Mouse (Mus musculus) 3134 (cell line): Measurements from ENCODE around the gene Ncor2.
A peak's percentile ranks its signal among the peaks of the same experiment; 100 is the strongest.

Source experiments
- DNase-seq: peaks from one replicate; pipeline ENCODE4 v3.0.0-alpha.2; 2011; ENCODE audit warnings: low spot score; ENCODE audit not compliant: insufficient read length; ENCODE audit errors: extremely low read depth

The Ncor2 gene

GRCm38 (mm10) chr5:125041578-125041977 is 137.4 kb downstream of the Ncor2 start:
- DNase-seq, result no peak

GRCm38 (mm10) chr5:125040128-125040584 is 138.9 kb downstream of the Ncor2 start:
- DNase-seq, result peak; percentile 95

DNA sequence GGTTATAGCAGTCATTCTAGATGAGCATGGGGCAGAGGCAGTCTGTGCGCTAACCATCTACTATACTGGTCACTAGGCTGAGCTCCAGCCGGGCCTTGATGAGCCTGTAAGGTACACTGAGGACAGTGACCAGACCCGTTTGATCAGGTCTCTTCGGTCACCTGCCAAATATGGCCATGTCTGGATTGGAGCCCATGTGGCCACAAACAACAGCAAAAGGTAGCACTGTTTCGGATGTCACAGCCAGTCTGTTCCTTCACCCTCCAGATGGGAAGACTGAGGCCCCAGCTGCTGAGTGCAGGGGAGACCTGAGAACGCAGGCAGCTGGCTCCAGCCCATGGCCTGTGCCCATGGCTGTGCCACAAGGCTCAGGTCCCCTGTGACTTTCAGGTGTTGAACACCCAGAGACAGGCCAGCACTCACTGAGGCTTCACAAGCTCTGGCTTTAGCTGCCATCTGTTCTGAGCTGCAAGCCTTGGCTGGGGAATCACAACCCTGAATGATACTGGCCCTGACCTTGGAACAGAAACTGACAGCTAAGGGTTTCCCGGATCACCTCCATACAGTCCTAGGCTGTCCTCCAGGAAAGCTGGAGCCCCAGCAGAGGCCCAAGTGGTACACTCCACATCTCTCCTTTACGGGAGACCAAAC is 139.5 kb downstream of the Ncor2 start:
- no peak for DNase-seq

DNA sequence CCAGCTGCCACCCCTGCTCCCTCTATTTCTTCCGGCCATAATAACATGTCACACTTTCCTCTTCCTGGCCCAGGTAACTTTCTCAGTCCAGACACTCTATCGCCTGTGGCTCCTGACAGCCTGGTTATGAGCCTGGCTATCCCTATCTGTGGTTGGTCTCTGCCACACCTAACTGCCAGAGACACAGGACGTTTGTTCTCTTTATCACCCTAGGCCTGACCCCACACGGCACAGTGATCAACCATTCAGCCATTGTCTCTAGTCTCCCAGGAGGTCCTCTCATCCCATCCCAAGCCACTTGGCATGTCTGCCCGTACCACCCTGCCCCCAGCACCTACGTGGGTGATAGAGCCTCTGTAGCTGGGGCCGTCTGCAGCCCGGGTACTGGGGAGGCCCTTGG is 142.5 kb downstream of the Ncor2 start:
- no peak for DNase-seq

- no peak for DNase-seq
These were observed 150.1 kb downstream of the Ncor2 start for GRCm38 (mm10) chr5:125028911-125029310.

DNA sequence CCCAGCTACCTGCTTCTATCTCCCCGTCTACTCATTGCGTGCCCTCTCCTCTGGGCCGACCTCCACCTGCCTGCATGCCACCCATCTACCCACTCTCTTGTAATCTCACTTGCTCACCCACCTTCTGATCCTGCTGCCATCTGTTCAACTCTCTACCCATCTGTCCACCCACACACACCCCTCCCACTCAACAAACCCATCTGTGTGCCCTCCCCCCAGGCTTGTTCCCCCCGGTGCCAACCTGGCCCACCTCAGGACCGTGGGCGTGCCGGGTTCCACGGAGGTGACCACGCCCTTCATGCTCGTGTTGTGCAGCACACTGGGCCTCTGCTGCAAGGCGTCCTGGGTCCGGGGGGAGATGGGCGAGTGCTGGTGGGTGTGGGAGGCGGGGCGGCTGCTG is 150.6 kb downstream of the Ncor2 start:
- no peak for DNase-seq

DNA sequence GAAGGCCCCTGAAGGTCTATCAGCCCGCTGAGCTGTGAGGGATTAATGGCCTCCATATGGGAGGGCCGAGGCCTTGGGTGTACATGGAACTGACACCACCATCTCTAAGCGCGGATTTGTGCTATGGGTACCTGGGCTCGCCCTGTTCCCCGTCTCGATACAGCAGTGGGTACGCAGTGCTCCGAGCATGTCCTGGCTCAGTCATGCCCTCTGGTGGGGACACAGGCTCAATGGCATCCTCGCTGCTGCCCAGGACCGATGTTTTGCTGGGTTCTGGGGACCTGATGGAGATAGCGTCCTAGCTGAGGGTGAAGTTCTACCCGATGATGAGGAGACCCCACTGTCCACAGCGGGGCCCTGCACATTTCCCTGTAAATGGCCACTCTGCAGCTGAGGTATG is 155.0 kb downstream of the Ncor2 start:
- DNase-seq, result no peak

GRCm38 (mm10) chr5:125021298-125021697 is 157.7 kb downstream of the Ncor2 start:
- DNase-seq, result peak; percentile 79

GRCm38 (mm10) chr5:125019099-125019498 is 159.9 kb downstream of the Ncor2 start:
- no peak for DNase-seq

- DNase-seq, result no peak
These were observed 161.7 kb downstream of the Ncor2 start for GRCm38 (mm10) chr5:125017332-125017731.

GRCm38 (mm10) chr5:125016421-125017242 is 162.4 kb downstream of the Ncor2 start:
- DNase-seq, result no peak

DNA sequence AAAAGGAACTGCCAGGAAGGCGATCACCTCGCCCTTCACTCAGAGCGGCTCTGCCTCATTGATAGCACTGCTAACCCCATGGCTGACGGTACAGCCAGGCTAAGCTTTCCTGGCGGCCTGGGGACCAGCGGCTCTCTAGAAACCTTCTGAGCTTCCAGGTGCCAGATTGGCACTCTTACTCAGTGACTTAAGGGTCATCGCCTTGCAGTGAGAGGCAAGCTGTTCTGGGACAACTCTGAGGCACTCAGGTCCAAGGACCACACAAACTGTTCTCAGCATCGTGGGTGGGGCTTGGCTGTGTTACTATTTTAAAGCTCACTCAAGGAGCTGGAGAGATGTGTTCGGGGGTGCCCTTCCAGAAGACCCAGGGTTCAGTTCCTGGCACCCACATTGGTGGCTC is 163.4 kb downstream of the Ncor2 start:
- DNase-seq, result no peak

- no peak for DNase-seq
These were observed 164.0 kb downstream of the Ncor2 start for GRCm38 (mm10) chr5:125015066-125015465.

DNA sequence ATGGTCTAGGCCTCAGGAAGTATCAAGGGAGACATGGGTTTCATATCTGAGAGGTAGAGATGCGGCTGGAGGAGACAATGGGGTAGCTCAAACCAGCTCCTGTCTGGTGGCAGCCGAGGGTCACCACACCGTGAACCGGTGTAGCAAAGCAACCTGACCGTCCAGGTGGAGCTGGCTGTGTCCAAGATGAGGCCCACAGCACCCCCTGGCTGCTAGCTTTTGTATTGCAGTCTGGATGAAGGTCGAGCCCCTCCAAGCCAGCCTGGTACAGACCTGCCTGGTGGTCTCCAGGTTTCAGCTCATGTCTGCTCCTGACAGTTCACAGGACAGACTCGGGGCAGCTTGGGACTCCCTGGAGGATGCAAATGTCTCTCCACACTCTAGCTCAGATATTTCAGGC is 164.5 kb downstream of the Ncor2 start:
- DNase-seq, result no peak

- DNase-seq, result no peak
These were observed 167.4 kb downstream of the Ncor2 start for GRCm38 (mm10) chr5:125011628-125012027.

DNA sequence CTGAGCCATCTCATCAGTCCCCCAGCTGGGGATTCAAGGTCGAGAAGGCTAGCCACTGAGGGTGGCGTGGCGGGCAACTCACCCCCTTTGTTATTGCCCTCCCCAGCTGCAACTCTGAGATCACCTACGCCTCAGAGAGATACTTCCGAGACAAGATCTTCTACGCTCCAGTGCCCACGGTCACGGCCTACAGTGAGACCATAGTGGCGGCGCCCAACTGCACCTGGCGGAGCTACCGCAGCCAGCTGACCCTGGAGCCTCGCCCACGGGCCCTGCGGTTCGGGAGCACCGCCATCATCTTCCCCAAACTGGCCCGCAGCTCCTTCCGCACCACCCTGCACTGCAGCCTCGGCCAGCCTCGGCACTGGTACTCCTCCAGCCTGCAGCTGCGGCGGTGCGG is 167.9 kb downstream of the Ncor2 start:
- DNase-seq, result no peak

- DNase-seq, result no peak
These were observed 172.1 kb downstream of the Ncor2 start for GRCm38 (mm10) chr5:125006896-125007295.

- no peak for DNase-seq
These were observed 173.0 kb downstream of the Ncor2 start for GRCm38 (mm10) chr5:125005871-125006652.

DNA sequence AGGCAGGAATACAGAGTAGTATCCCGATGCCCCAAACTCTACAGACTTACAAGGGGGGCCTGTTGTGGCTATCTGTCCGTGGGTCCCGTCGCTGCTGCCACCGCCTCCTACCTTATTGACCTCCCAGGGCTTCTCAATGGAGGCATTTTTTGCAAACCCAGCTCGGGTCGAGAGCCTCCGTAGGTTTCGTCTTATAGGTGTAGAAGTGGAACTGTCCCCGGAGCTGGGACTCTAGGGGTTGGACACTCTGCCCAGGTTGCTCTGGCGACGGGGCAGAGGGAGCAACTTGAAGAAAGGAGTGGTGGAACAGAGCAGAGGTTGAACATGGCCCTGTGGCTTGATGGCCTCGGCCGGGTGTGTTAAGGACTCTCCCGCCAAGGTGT is 175.2 kb downstream of the Ncor2 start:
- DNase-seq, result no peak

DNA sequence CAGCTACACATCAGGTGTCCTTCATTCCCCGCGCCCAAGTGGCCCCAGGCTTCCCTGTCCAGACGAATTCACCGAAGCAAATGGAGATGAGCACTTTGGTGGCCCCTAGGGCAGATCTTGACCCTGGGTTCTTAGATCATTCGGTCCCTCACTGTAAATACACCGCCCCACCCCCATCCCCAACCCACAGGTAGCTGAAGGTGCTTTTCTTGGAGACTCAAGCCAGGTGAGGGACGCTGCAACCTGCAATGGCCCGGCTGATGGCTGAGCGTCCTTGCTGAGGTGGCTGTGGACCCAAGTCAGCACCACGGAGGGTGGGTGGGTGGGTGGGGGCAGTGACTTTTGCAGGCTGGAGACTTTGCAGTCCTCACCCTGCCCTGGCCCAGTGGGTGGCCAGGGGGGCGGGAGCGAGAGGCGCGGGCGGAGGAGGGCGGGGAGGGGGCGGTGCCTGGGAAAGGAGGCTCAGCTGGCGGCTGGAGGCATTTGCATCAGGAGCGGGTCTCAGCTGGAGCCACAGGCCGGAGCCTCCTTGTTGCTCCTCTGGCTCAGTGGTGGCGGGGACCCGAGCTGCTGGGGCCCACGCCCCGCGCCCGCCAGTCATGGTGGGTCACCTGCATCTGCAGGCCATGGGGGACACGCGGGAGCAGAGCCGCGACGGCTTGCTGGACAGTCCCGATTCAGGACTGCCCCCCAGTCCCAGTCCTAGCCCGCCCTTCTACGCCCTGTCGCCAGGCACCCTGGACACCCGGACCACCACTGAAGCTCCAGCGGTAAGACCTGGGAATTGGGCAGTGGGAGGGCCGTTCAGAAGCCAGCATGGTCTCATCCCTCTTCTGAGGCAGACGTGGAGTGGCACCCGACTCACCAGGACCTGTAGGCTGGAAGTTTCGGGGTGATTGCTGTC is 175.8 kb downstream of the Ncor2 start, which contains the start of gene Rflna:
Gene Rflna, plus strand, starts transcription at position 253 of the 904 bp plus-strand sequence.
- no peak for DNase-seq
